Mouse (Mus musculus) embryonic stem cell, embryonic (primary cell): ENCODE results near the gene Asb5.
"Not testable (repeated sequence)": the region's sequence is repeated elsewhere in the genome, so short reads cannot be mapped to it uniquely, and the experiment has no call there.

Experiments
- CTCF ChIA-PET, 4 experiments: fragments of 300-600 bp in 2 of 4; fragments of 350-600 bp in 2 of 4; sonication (Branson Sonifier 250); formaldehyde crosslinking; loops; one replicate each; lab custom pipeline; 2022; ENCODE audit warnings: inconsistent platforms in 2 of 4; lab: Charles Lee
- POLR2A ChIA-PET, 4 experiments: fragments of 300-600 bp in 2 of 4; fragments of 350-600 bp in 2 of 4; sonication (Branson Sonifier 250); formaldehyde crosslinking; loops; one replicate each; lab custom pipeline; 2022; ENCODE audit warnings: antibody characterized with exemption in 4 of 4, inconsistent platforms in 1 of 4; lab: Charles Lee

Gene Asb5

GRCm38 (mm10) chr8:54529382-54530296, at the start of gene Asb5, which contains the start of gene Spcs3:
Asb5 (plus strand) TSS chr8:54529580.
Spcs3 (minus strand) TSS chr8:54529998.
- ChIA-PET POLR2A (no interaction called here), CTCF (no interaction called here)

- POLR2A ChIA-PET = no interaction called here
- CTCF ChIA-PET = interaction anchor here in 1 of 4 experiments (0.7 kb wide), 1 partner anchor 879 kb away, joined by 4 read pairs; no protein-coding TSS in a partner anchor
Measured at GRCm38 (mm10) chr8:54486555-54487273, 42.7 kb upstream of the Asb5 start.

- CTCF ChIA-PET = no interaction called here
- POLR2A ChIA-PET = no interaction called here
Measured at GRCm38 (mm10) chr8:54488437-54488836, 40.9 kb upstream of the Asb5 start.

DNA sequence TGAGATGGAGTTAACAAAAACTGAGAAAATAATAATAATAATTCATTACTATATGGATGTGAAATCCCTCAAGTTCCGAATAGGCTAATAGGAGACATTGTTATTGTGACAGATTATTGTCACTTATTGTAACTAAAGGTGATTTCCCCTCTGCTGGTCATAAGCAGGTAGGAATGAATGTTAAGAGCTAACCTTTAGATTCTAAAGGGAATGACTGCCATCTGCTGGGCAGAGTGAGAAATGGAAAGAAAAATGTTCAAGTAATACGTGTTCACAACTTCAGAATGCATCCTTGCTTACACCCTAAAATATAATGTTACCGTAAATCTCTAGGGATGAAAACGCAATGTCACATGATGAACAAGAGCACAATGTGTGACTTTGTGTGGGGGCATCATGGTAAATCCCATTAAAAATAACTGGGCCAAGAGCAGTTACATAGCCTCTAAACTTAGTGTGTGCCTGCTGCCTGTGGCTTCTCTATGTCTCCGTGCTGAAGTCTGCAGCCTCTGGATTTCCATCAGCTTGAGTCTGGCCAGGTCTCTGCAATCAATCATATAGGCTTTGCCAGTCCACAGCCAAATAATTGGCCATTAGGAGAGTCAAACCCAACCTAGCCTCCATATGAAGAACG, 38.2 kb upstream of the Asb5 start:
- ChIA-PET POLR2A (interaction anchor here in 1 of 4 experiments (0.5 to 0.9 kb wide), 2 partner anchors 27 to 537 kb away, joined by 3 read pairs; no protein-coding TSS in a partner anchor), CTCF (interaction anchor here in 3 of 4 experiments (0.6 to 1.5 kb wide), 6 partner anchors 135 to 1068 kb away, joined by 3 to 4 read pairs (median 3); no protein-coding TSS in a partner anchor)

DNA sequence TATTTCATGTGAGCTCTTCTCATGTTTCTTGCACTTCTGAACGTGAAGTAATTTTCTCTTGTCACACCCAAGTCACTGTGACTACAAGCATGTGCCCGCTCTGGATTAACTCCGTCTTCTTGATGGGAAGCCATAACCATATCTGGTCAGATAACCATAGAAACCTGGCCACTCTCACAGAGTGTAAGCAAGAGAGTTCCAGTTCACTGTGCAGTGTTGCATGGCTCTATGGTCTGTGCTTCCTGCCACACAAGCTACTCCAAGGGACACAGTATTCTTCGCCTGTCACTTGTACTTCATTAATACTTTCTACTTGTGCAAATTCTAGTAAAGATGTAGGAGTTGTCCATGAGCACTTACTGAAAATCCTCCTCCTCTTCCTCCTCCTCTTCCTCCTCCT, 37.4 kb upstream of the Asb5 start:
- ChIA-PET CTCF (interaction anchor here in 2 of 4 experiments (0.6 to 1.5 kb wide), 4 partner anchors 625 to 1068 kb away, joined by 3 read pairs; no protein-coding TSS in a partner anchor), POLR2A (interaction anchor here in 1 of 4 experiments (0.5 kb wide), 1 partner anchor 385 kb away, joined by 3 read pairs; no protein-coding TSS in a partner anchor)

DNA sequence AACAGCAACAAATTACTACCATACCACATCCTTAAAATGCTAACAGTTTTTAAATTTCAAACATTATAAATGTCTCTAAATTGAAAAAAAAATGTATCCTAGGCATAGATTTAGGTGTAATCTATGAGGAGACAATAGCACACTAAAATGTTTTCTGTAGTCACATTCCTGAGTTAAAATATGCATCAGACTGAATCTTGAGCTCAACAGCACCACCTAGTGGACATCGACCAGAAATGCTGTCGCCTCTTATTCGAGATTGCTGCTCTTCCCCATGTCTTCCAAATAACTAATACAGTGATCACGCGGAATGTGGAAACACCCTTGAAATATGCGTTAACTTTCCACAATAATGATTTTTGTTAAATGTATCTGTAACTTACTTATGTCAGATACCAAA, 36.3 kb upstream of the Asb5 start:
- POLR2A ChIA-PET = no interaction called here
- CTCF ChIA-PET = interaction anchor here (0.6 to 1.3 kb wide), 10 partner anchors 14 to 1762 kb away, joined by 3 to 8 read pairs (median 3); no protein-coding TSS in a partner anchor

GRCm38 (mm10) chr8:54493915-54494314, 35.5 kb upstream of the Asb5 start:
- ChIA-PET CTCF (no interaction called here), POLR2A (no interaction called here)

- POLR2A ChIA-PET = no interaction called here
- CTCF ChIA-PET = no interaction called here
Measured at GRCm38 (mm10) chr8:54503104-54503503, 26.3 kb upstream of the Asb5 start.

- ChIA-PET CTCF (no interaction called here), POLR2A (no interaction called here)
Measured at GRCm38 (mm10) chr8:54505060-54505459, 24.3 kb upstream of the Asb5 start.

DNA sequence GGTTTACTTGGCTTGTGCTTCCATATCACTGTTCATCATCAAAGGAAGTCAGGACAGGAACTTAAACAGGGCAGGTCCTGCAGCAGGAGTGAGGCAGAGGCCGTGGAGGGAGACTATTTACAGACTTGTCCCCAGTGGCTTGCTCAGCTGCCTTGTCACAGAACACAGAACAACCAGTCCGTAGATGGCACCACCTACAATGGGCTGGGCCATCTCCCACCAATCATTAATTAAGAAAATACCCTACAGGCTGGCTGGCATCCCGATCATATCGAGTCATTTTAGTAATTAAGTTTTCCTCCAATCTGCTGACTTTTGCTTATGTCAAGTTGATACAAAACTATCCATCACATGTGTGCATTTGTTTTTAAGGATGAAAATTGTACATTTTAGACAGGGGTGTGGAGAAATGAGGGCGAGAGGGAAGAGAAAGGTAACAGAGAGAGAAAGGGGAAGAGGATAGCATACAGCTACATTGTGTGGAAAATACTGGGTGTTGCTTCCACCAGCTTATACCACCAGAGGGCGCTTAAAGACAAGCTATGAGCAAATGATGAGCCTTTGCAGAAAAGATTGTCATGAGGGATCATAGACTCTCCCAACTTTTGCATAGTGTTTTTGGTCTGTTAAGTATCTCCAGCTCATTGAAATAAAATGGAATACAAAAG, 21.8 kb upstream of the Asb5 start:
- POLR2A ChIA-PET = interaction anchor here in 1 of 4 experiments (0.7 to 1.0 kb wide), 2 partner anchors 10 to 323 kb away, joined by 3 read pairs; no protein-coding TSS in a partner anchor
- CTCF ChIA-PET = interaction anchor here (0.6 to 1.7 kb wide), 21 partner anchors 14 to 323 kb away, joined by 3 to 15 read pairs (median 3); partner anchors contain the start of gene Spata4 (in 1 of the 4)

GRCm38 (mm10) chr8:54508096-54508456, 21.3 kb upstream of the Asb5 start:
- POLR2A ChIA-PET = interaction anchor here in 1 of 4 experiments (0.7 to 1.0 kb wide), 2 partner anchors 10 to 323 kb away, joined by 3 read pairs; no protein-coding TSS in a partner anchor
- CTCF ChIA-PET = interaction anchor here (0.6 to 1.7 kb wide), 16 partner anchors 15 to 322 kb away, joined by 3 to 15 read pairs (median 4); partner anchors contain the start of gene Spata4 (in 1 of the 4)

DNA sequence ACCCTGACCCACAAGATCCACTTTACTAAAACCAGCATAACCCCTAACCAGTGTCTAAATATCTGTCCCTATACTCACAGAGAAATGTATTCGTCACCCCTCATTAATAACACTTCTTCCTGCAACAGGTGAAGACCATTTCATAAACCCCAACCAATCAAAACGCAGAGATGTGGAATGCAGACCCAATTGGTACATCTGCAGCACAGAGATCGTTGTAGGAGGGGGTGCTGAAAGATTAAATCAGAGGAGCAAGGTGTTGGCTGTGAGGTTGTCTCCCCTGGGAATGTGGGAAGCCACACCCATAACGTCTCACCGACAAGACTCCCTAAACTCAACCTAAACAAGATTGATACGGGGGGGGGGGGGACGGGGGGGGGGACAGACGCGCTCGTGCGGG, 20.6 kb upstream of the Asb5 start:
- POLR2A ChIA-PET = interaction anchor here in 1 of 4 experiments (0.6 kb wide), 2 partner anchors 17 to 299 kb away, joined by 3 read pairs; no protein-coding TSS in a partner anchor
- CTCF ChIA-PET = interaction anchor here (0.7 to 1.7 kb wide), 7 partner anchors 16 to 216 kb away, joined by 3 to 15 read pairs (median 6); no protein-coding TSS in a partner anchor

DNA sequence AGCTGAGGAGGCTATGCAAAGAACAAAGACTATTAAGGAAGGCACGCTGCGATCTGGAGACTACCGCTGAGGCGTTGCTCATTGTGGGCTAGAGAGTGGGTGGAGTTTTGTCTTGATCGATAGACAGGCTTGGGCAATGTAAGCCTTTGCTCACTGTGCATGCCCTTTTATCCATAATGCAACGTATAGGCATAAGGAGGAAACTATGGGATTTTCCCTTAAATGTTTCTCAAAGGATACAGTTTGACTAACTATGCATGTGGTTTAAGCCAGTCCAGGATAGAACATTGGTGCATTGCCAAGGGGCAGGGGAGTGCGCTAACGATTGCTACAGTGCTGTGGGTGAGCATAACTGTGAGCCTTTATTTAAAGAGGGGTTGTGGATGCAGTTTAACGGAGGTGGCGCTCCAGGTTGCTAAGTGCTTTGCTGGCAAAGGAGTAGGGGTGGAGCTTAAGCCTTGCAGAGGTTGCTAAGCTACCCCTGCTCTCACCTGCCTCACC, 20.1 kb upstream of the Asb5 start:
- CTCF ChIA-PET = interaction anchor here (0.7 to 1.4 kb wide), 4 partner anchors 68 to 152 kb away, joined by 3 to 8 read pairs (median 6); no protein-coding TSS in a partner anchor
- POLR2A ChIA-PET = interaction anchor here in 1 of 4 experiments (0.6 kb wide), 2 partner anchors 16 to 298 kb away, joined by 3 read pairs; no protein-coding TSS in a partner anchor

- ChIA-PET POLR2A (interaction anchor here in 1 of 4 experiments (1.4 kb wide), 1 partner anchor 9 kb away, joined by 3 read pairs; no protein-coding TSS in a partner anchor), CTCF (no interaction called here)
Measured at GRCm38 (mm10) chr8:54511791-54512190, 17.6 kb upstream of the Asb5 start.

- CTCF ChIA-PET, POLR2A ChIA-PET: not testable (repeated sequence)
Measured at GRCm38 (mm10) chr8:54512200-54512599, 17.2 kb upstream of the Asb5 start.

DNA sequence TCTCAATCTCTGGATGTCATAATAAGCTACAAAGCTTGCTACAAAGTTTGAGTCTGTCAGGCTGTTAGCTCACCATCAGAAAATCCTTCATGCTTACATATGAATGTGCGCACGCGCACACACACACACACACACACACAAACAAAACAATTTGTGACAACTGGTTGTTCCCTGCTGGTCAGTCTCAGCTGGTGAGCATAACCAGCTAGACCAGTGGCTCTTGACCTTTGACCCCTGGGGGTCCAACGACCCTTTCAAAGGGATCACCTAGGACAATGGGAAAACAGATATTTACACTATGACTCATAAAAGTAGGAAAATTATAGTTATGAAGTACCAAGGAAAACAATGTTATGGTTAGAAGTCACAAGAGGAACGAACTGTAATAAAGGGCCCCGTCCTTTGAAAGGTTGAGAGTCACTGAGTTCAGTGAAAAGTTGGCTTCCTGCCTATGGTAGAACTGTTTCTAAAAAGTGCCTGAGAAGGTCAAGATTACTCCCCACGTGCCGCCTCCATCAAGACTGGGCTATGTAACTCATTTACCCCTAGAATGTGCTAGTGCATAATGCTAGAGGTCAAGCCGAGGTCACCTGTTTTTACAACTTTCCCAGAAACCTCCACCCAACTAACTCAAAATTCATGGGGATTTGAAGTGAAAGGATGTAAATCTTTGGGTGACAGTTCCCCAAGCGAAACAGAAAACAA, 10.5 kb upstream of the Asb5 start:
- CTCF ChIA-PET = no interaction called here
- POLR2A ChIA-PET = interaction anchor here in 1 of 4 experiments (0.6 to 1.5 kb wide), 2 partner anchors 9 to 81 kb away, joined by 4 read pairs; partner anchors contain the start of gene Spata4

GRCm38 (mm10) chr8:54520516-54520915, 8.9 kb upstream of the Asb5 start:
- ChIA-PET POLR2A (interaction anchor here in 1 of 4 experiments (1.3 kb wide), 1 partner anchor 9 kb away, joined by 3 read pairs; no protein-coding TSS in a partner anchor), CTCF (interaction anchor here in 1 of 4 experiments (1.4 kb wide), 1 partner anchor 27 kb away, joined by 3 read pairs; no protein-coding TSS in a partner anchor)
